Mouse (Mus musculus): ENCODE data around the gene Gm3336. TPM values are rescaled to one million over a fixed set of nuclear protein-coding genes. Genes with fewer than 3 reads are reported as not detected.

Gm3336 gene
- polyA plus RNA-seq, 1 experiment: not detected

DNA sequence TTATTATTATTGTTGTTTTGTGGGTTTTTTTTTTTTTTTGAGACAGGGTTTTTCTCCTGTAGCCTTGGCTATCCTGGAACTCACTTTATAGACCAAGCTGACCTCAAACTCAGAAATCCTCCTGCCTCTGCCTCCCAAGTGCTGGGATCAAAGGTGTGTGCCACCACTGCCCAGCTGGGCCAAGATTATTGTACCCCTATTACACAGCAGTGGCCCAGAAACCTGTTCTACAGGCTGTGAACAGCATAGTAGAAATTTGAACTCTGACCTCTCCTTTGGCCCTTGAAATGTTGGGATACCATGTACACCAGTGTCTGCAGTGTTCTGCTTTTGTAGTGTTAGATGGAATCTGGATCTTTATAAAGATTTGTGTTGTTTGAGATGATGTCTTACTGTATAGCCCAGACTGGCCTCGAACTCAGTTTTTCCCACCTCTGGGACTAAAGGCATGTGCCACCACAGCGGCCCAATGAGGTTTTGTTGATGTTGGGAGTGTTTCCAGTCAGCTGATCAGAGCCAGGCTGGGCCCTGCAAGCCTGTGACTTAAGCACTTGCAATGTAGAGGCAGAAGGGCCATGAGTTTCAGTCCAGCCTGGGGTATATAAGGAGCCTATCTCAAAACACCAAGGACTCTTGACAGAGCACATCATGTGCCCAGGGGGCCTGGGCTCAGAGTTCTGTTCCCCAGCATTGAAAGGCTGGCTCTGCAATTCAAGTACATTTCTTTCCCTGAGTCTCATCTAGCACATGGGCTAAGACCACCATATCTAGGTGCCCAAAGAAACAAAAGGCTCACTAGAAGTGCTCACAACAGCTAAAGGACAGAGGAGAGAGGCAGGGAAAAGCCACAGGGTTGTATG is 16.1 kb upstream of the Gm3336 start:
- no peak overlapping the region for H3K27ac ChIP-seq (ENCODE audit: control insufficient read depth, insufficient read depth, low read depth, low read length, poor library complexity)
- H3K4me3 ChIP-seq (replicated peaks; ENCODE audit: control insufficient read depth, low read depth, low read length): no peak overlapping the region
- 91% methylated on average over 2 of the region's 2 CpGs for WGBS
- peaks cover 3% of the 10 kb centered on the region; the same call in 1 of the 2 replicates for H3K4me1 ChIP-seq (ENCODE audit: control insufficient read depth, insufficient read depth, low read length)
- TF ChIP-seq CTCF (IDR thresholded peaks at IDR 0.05; ENCODE audit: control insufficient read depth, insufficient read depth, low read length): no peak
- no peak for TF ChIP-seq POLR2A (IDR thresholded peaks at IDR 0.05; ENCODE audit: borderline replicate concordance, control insufficient read depth, low read depth, low read length)

DNA sequence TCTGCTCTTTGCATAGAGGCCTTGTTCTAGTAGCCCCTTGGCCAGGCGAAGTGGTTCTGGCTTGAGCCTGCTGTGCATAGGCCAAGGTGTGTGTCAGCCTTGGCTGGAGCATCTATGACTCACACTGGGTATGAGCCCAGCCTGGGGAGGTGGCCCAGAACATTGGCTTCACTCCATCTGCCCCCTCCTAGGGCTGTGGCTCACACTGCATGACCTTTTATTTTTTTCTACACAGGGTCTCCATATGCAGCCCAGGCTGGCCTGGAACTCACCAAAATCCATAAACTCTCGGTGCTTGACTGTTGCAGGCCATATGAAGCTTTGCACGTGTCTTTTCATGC is 15.5 kb upstream of the Gm3336 start:
- TF ChIP-seq CTCF (IDR thresholded peaks at IDR 0.05; ENCODE audit: control insufficient read depth, insufficient read depth, low read length) (no peak), POLR2A (IDR thresholded peaks at IDR 0.05; ENCODE audit: borderline replicate concordance, control insufficient read depth, low read depth, low read length) (no peak)
- Histone ChIP-seq H3K4me3 (replicated peaks; ENCODE audit: control insufficient read depth, low read depth, low read length) (no peak overlapping the region), H3K27ac (ENCODE audit: control insufficient read depth, insufficient read depth, low read depth, low read length, poor library complexity) (no peak overlapping the region), H3K4me1 (ENCODE audit: control insufficient read depth, insufficient read depth, low read length) (no peaks in the 10 kb centered on the region; the same call in 1 of the 2 replicates)
- 80% methylated on average over 3 of the region's 3 CpGs for WGBS

DNA sequence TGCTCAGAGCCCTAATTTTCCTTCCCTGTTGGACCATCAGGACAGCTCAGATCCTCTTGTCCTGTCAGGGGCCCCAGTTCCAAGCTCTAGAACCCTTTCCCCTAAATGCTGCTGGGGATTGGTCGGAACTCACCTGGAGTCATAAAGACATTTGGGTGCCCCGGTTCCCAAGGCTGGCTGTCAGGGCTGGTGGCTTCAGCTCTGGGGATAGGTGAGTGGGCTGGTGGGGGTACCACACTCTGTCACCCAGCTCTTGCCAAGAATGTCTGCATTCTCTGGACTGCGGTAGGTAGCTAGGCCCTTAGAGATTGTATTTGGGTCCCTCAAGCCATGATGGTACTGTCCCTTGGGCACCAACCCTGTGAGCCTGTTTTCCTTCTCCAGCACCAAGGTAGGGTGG is 15.1 kb upstream of the Gm3336 start, which contains the start of gene Iqcn:
Gene Iqcn, plus strand, starts transcription at position 171 of the 400 bp plus-strand sequence.
- no peak within 1 kb of the TSS for H3K27ac ChIP-seq (ENCODE audit: control insufficient read depth, insufficient read depth, low read depth, low read length, poor library complexity)
- H3K4me1 ChIP-seq (ENCODE audit: control insufficient read depth, insufficient read depth, low read length): no peaks in the 10 kb centered on the region
- WGBS: 96% methylated on average over 3 of the region's 3 CpGs
- no peak within 1 kb of the TSS for H3K4me3 ChIP-seq (replicated peaks; ENCODE audit: control insufficient read depth, low read depth, low read length)
- no peak for TF ChIP-seq CTCF (IDR thresholded peaks at IDR 0.05; ENCODE audit: control insufficient read depth, insufficient read depth, low read length)
- TF ChIP-seq POLR2A (IDR thresholded peaks at IDR 0.05; ENCODE audit: borderline replicate concordance, control insufficient read depth, low read depth, low read length): no peak

GRCm38 (mm10) chr8:70708281-70708680 is 10.1 kb upstream of the Gm3336 start:
- TF ChIP-seq CTCF (IDR thresholded peaks at IDR 0.05; ENCODE audit: control insufficient read depth, insufficient read depth, low read length) (no peak), POLR2A (IDR thresholded peaks at IDR 0.05; ENCODE audit: borderline replicate concordance, control insufficient read depth, low read depth, low read length) (no peak)
- Histone ChIP-seq H3K27ac (ENCODE audit: control insufficient read depth, insufficient read depth, low read depth, low read length, poor library complexity) (no peak overlapping the region), H3K4me3 (replicated peaks; ENCODE audit: control insufficient read depth, low read depth, low read length) (no peak overlapping the region), H3K4me1 (ENCODE audit: control insufficient read depth, insufficient read depth, low read length) (no peaks in the 10 kb centered on the region)
- WGBS: 84% methylated on average over 14 of the region's 14 CpGs

- Histone ChIP-seq H3K4me3 (replicated peaks; ENCODE audit: control insufficient read depth, low read depth, low read length) (no peak overlapping the region), H3K27ac (ENCODE audit: control insufficient read depth, insufficient read depth, low read depth, low read length, poor library complexity) (no peak overlapping the region), H3K4me1 (ENCODE audit: control insufficient read depth, insufficient read depth, low read length) (no peaks in the 10 kb centered on the region)
- TF ChIP-seq POLR2A (IDR thresholded peaks at IDR 0.05; ENCODE audit: borderline replicate concordance, control insufficient read depth, low read depth, low read length) (no peak), CTCF (IDR thresholded peaks at IDR 0.05; ENCODE audit: control insufficient read depth, insufficient read depth, low read length) (no peak)
- 91% methylated on average over 9 of the region's 9 CpGs for WGBS
These were observed 8.5 kb upstream of the Gm3336 start for GRCm38 (mm10) chr8:70709794-70710193.

DNA sequence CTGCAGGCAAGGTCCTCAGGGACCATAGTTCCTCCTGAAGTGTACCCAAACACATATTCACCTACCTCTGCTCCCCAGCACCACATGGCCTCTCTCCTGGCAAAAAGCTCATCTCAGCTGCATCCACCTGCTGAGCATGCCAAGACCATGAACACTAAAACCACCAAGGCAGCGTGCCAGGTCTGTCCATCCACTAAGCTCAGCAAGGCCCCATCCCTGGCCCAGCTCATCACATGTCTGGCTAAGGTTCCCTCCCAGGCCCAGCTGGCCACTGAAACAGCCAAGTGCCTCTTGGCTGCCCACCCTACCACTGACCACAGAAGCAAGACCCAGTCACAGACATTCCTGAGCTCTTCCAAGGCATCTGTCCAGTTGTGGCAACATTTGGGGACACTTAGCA is 8.0 kb upstream of the Gm3336 start:
- 84% methylated on average over 1 of the region's 1 CpGs for WGBS

DNA sequence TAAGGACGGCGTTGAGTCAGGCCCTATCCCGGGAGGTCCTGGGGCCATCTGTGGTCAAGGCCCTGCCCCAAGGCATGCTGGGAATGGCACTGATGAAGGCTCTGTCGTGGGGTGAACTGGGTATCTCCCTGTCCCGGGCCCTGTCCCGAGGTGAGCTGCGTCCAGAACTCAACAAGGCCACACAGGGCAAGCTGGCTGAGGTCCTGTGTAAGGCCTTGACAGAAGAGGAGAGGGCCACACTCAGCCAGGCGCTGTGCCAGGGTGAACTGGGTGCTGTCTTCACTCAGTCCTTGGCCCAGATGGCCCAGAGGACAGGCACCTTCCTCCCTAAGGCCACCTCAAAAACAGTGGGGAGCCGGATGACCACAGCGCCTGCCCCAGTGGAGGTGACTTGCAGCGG is 7.3 kb upstream of the Gm3336 start:
- TF ChIP-seq POLR2A (IDR thresholded peaks at IDR 0.05; ENCODE audit: borderline replicate concordance, control insufficient read depth, low read depth, low read length): no peak
- no peak for TF ChIP-seq CTCF (IDR thresholded peaks at IDR 0.05; ENCODE audit: control insufficient read depth, insufficient read depth, low read length)
- Histone ChIP-seq H3K4me1 (ENCODE audit: control insufficient read depth, insufficient read depth, low read length) (no peaks in the 10 kb centered on the region), H3K27ac (ENCODE audit: control insufficient read depth, insufficient read depth, low read depth, low read length, poor library complexity) (no peak overlapping the region), H3K4me3 (replicated peaks; ENCODE audit: control insufficient read depth, low read depth, low read length) (no peak overlapping the region)
- WGBS: 83% methylated on average over 11 of the region's 11 CpGs

More for the DNA sequence above, 8.0 kb upstream of the Gm3336 start:
- TF ChIP-seq CTCF (IDR thresholded peaks at IDR 0.05; ENCODE audit: control insufficient read depth, insufficient read depth, low read length) (no peak), POLR2A (IDR thresholded peaks at IDR 0.05; ENCODE audit: borderline replicate concordance, control insufficient read depth, low read depth, low read length) (no peak)
- Histone ChIP-seq H3K27ac (ENCODE audit: control insufficient read depth, insufficient read depth, low read depth, low read length, poor library complexity) (no peak overlapping the region), H3K4me1 (ENCODE audit: control insufficient read depth, insufficient read depth, low read length) (no peaks in the 10 kb centered on the region), H3K4me3 (replicated peaks; ENCODE audit: control insufficient read depth, low read depth, low read length) (no peak overlapping the region)

GRCm38 (mm10) chr8:70713991-70714390 is 4.4 kb upstream of the Gm3336 start:
- Histone ChIP-seq H3K4me1 (ENCODE audit: control insufficient read depth, insufficient read depth, low read length) (no peaks in the 10 kb centered on the region), H3K27ac (ENCODE audit: control insufficient read depth, insufficient read depth, low read depth, low read length, poor library complexity) (no peak overlapping the region), H3K4me3 (replicated peaks; ENCODE audit: control insufficient read depth, low read depth, low read length) (no peak overlapping the region)
- TF ChIP-seq POLR2A (IDR thresholded peaks at IDR 0.05; ENCODE audit: borderline replicate concordance, control insufficient read depth, low read depth, low read length) (no peak), CTCF (IDR thresholded peaks at IDR 0.05; ENCODE audit: control insufficient read depth, insufficient read depth, low read length) (no peak)
- 85% methylated on average over 7 of the region's 7 CpGs for WGBS

All from bone marrow, adult 2 months (tissue).